Mouse (Mus musculus) midbrain, embryonic 14.5 days (tissue): ENCODE results near the gene Gpr39. TPM values are rescaled to one million over a fixed set of nuclear protein-coding genes. Genes with fewer than 3 reads are reported as not detected.

ENCODE experiments used
- ATAC-seq: fragments of 200-750 bp; cut with Nextera tagmentation; 2 replicates; pipeline ENCODE4 v1.8.0; 2017; ENCODE audit warnings: moderate number of reproducible peaks, moderate library complexity; ENCODE audit not compliant: low FRiP score, low TSS enrichment
- DNase-seq: peaks from one replicate; pipeline ENCODE4 v3.0.0-alpha.2; 2015
- H3K27ac ChIP-seq: fragments of 300-500 bp; sonication (generic); replicated peaks from 2 replicates; pipeline ENCODE4 v1.5.1; 2014; ENCODE audit warnings: mild to moderate bottlenecking, low read depth, low read length, moderate library complexity
- H3K27me3 ChIP-seq: fragments of 300-500 bp; sonication (generic); 2 replicates; pipeline ENCODE4 v1.6.1; 2014; ENCODE audit warnings: low read length, control low read depth, mixed read lengths; ENCODE audit not compliant: control insufficient read depth, insufficient read depth
- H3K36me3 ChIP-seq: fragments of 300-500 bp; sonication (generic); 2 replicates; pipeline ENCODE4 v1.6.1; 2014; ENCODE audit warnings: low read length, control low read depth; ENCODE audit not compliant: control insufficient read depth, insufficient read depth
- H3K4me1 ChIP-seq: fragments of 300-500 bp; sonication (generic); 2 replicates; pipeline ENCODE4 v1.6.1; 2014; ENCODE audit warnings: mild to moderate bottlenecking, antibody characterized with exemption, low read length, control low read depth; ENCODE audit not compliant: control insufficient read depth, insufficient read depth
- H3K4me2 ChIP-seq: fragments of 300-500 bp; sonication (generic); 2 replicates; pipeline ENCODE4 v1.6.1; 2014; ENCODE audit warnings: mild to moderate bottlenecking, low read length, moderate library complexity
- H3K4me3 ChIP-seq: fragments of 300-500 bp; sonication (generic); replicated peaks from 2 replicates; pipeline ENCODE4 v1.5.1; 2014; ENCODE audit warnings: low read depth, low read length
- H3K9ac ChIP-seq: fragments of 300-500 bp; sonication (generic); replicated peaks from 2 replicates; pipeline ENCODE4 v1.6.1; 2014; ENCODE audit warnings: mild to moderate bottlenecking, low read length, moderate library complexity
- H3K9me3 ChIP-seq: fragments of 300-500 bp; sonication (generic); 2 replicates; pipeline ENCODE4 v1.6.1; 2016; ENCODE audit warnings: low read length, control low read depth, mixed read lengths; ENCODE audit not compliant: control insufficient read depth
- WGBS: fragments of 180-500 bp; shearing (Covaris S2); extraction: QIAGEN DNeasy Blood & Tissue Kit; methylation state at CpG from one replicate; pipeline ENCODE4 v1.1.7; 2014; 5-methylcytosine and 5-hydroxymethylcytosine counted together
- polyA plus RNA-seq: library from polyadenylated mRNA; unstranded; fragments of >200 nt; fragmentation: Nextera tagmentation; extraction: Ambion mirVana; gene quantifications from 2 replicates; pipeline ENCODE4 v1.2.1, GENCODE M21; 2014

The Gpr39 gene
- polyA plus RNA-seq, 1 experiment from 2014 or later = not detected

DNA sequence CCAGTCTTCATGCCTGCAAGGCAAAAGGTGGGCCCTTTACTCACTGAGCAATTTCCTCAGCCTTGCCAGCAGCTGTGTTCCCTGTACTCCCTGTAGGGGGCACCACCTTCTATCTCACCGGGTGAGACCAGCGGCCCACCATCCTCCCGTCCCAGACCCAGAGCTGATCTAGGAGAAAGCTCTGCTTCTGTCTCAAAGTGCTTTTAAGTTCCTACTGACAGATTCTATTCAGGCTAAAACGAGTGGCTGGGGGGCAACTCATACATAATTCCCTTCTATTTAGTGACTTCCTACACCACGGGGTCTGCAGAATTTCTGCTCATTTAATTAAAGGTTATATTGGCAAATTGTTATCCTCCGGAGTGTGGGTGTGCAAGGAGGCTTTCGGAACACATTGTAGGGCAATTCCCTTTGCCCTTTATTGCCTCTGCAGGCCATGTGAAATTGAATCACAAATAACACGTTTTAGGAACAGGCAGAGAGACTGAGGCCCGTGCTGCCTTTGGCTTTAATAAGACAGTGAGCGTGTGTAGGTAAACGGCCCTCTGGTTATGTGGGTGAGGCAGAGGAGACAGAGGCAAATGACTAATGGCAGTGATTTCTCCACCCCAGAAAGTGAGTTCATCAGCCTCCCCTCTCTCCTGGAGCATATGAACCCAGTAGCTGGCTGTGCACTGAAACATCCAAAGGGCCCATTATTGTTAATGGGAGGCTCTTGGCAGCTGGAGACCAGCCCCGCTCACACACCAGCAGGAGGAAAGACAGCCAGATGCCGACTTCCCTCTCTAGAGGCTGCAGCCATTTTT lies 53.1 kb downstream of the Gpr39 start:
- peak; percentile 37; the same call in 1 of the 2 replicates for ATAC-seq
- H3K36me3 ChIP-seq = no peaks in the 10 kb centered on the region
- WGBS = 37% methylated on average over 13 of the region's 13 CpGs

DNA sequence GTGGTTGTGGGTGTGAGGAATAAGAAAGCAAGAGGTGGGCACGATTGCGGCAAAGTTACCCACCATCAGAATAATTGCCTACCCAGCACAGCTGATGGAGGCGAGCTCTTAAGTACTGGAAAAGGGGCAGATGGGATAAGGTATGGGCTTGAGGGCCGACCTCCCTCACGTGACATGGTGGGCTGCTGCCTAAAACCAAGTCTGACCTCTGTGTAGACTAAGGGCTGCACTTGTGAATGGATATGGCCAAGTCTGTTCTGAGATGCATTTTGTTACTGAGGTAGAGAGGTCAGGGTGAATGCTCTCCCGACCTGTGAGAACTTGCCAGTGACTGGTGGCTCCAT lies 53.7 kb downstream of the Gpr39 start:
- no peak overlapping the region for H3K27ac ChIP-seq
- no peak overlapping the region for H3K9ac ChIP-seq
- no peaks in the 10 kb centered on the region for H3K9me3 ChIP-seq
- 90% methylated on average over 6 of the region's 6 CpGs for WGBS
- DNase-seq (no peak), ATAC-seq (no peak)
- no peaks in the 10 kb centered on the region for H3K36me3 ChIP-seq
- H3K27me3 ChIP-seq = no peaks in the 10 kb centered on the region
- H3K4me3 ChIP-seq = no peak overlapping the region
- H3K4me2 ChIP-seq = no peak overlapping the region
- 0 out of 2 replicates have a peak, but pooled peaks cover 4% of the 10 kb centered on the region for H3K4me1 ChIP-seq

More for the DNA sequence above, 53.1 kb downstream of the Gpr39 start:
- Histone ChIP-seq H3K4me2 (no peak overlapping the region), H3K9ac (no peak overlapping the region), H3K27me3 (no peaks in the 10 kb centered on the region), H3K9me3 (no peaks in the 10 kb centered on the region), H3K27ac (no peak overlapping the region; the same call in 1 of the 2 replicates), H3K4me3 (no peak overlapping the region), H3K4me1 (0 out of 2 replicates have a peak, but pooled peaks cover 4% of the 10 kb centered on the region)
- DNase-seq = peak; percentile 67

DNA sequence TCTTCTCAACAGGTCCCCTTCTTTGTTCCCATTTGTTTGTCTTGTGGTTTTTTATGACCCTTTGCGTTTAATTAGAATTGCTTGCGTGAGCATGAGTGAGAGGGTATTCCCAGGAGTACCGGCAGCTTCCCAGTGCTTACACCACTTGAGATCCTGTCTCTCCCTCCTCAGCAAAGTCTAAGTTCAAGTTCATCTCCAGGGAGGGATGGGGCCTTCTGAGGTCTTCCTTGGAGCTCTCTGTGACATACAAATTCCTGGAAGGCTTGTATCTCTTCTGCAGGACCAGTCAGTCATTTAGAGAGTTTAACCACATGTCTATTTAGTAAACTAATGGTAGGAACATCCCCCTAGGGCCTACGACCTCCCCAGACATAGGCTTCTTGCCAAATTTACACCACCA lies 55.1 kb downstream of the Gpr39 start:
- H3K4me1 ChIP-seq = 0 out of 2 replicates have a peak, but pooled peaks cover 4% of the 10 kb centered on the region
- no peak overlapping the region for H3K27ac ChIP-seq
- H3K27me3 ChIP-seq = no peaks in the 10 kb centered on the region
- WGBS = 83% methylated on average over 4 of the region's 4 CpGs
- no peaks in the 10 kb centered on the region for H3K36me3 ChIP-seq
- ATAC-seq = no peak
- no peak for DNase-seq
- no peak overlapping the region for H3K4me2 ChIP-seq
- H3K9me3 ChIP-seq = no peaks in the 10 kb centered on the region
- no peak overlapping the region for H3K9ac ChIP-seq
- no peak overlapping the region for H3K4me3 ChIP-seq

DNA sequence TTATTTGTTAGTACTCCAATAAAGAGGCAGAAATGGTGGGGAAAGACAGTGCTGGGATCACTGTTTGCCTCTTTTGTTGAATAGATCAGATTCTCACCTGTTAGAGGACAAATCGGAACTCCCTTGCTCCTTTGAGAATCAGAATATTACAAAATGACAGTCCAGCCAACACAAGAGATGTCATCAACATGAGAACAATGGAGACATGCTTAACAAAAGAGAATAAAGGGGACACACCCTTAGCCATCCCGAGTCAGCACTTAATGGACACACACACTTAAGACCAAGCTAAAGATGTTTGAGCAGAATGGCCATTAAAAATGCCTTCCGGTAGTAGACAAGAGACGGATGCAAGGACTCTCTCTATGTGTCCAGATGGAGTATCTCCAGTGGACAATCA lies 68.0 kb downstream of the Gpr39 start:
- WGBS = 89% methylated on average over 4 of the region's 4 CpGs
- no peak for ATAC-seq
- no peak for DNase-seq

DNA sequence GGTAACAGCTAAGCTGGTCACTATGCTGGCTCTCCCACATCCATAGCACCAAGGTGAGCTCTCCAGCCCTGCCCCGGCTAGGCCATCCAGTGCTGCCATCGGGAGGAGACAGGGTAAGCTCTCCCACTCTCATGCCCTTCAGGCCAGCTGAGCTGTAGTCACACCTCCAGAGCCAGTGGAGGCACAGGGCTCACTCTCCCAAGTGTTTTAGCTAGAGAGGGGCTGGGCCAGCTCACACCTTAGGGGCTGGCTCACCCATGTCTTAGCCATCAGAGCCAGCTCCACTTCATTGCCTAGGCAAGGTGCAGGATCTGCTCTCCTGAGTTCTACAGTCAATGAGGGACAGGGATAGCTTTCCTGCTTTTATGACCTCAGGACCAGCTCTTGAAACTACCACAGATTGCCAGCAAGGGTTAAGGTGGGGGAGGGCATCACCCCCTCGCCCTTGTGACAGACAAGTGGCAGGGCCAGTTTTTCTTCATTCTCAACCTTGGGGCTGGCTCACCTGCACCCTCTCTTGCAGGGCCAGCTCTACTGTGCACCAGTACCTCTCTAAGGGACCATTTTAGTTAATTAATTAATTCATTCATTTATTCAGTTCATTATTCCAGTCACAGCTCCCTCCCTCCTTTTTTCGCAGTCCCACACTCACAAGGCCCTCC lies 78.7 kb downstream of the Gpr39 start:
- Histone ChIP-seq H3K4me2 (no peak overlapping the region), H3K27me3 (no peaks in the 10 kb centered on the region), H3K4me3 (no peak overlapping the region), H3K9me3 (no peaks in the 10 kb centered on the region), H3K27ac (no peak overlapping the region), H3K9ac (no peak overlapping the region), H3K36me3 (no peaks in the 10 kb centered on the region), H3K4me1 (no peaks in the 10 kb centered on the region)
- ATAC-seq = no peak
- WGBS = 92% methylated on average over 4 of the region's 4 CpGs
- DNase-seq = no peak

More for the DNA sequence above, 68.0 kb downstream of the Gpr39 start:
- H3K9ac ChIP-seq = no peak overlapping the region
- no peaks in the 10 kb centered on the region for H3K4me1 ChIP-seq
- H3K36me3 ChIP-seq = no peaks in the 10 kb centered on the region
- H3K27ac ChIP-seq = no peak overlapping the region
- H3K4me2 ChIP-seq = no peak overlapping the region
- no peaks in the 10 kb centered on the region for H3K27me3 ChIP-seq
- H3K9me3 ChIP-seq = no peaks in the 10 kb centered on the region
- no peak overlapping the region for H3K4me3 ChIP-seq

DNA sequence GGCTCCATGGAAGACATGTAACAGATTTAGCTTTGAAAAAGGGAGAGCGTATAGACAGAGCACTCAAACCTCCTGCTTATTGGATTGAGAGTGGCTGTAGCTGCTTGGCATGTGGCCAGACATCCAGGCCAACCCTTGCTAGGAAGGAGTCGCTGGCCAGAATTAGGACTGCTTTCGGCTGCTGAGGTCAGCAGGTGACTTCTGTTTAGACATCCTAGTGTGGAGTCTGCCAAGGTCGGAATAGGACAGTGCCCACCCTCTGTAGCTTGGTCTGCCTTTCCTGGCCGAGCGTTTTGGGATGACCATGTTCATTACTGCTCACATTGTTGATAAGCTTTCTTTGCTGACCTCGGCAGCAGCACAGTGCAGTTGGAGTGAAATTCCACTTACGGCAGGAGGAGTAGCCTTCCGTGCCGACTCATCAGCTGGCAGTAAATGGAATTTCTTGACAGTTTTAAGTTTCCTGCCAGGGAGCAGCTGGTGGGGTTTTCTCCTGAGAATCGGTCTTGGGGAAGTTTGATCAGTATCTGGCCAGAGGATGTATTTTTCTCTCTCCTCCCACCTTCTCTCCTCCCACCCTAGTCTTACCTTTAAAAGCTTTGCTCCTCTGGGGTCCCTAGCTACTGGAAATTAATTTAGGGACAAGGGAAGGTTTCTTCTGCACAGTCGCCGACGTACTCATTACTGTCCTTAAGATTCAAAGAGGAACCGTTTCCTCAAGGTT lies 83.3 kb downstream of the Gpr39 start:
- no peaks in the 10 kb centered on the region for H3K4me1 ChIP-seq
- H3K27me3 ChIP-seq = no peaks in the 10 kb centered on the region
- H3K4me3 ChIP-seq = no peak overlapping the region
- peak; percentile 11; the same call in 1 of the 2 replicates for ATAC-seq
- 76% methylated on average over 15 of the region's 15 CpGs for WGBS
- H3K9me3 ChIP-seq = no peaks in the 10 kb centered on the region
- no peak overlapping the region for H3K9ac ChIP-seq
- H3K27ac ChIP-seq = no peak overlapping the region
- H3K36me3 ChIP-seq = no peaks in the 10 kb centered on the region
- H3K4me2 ChIP-seq = no peak overlapping the region
- DNase-seq = peak; percentile 35

DNA sequence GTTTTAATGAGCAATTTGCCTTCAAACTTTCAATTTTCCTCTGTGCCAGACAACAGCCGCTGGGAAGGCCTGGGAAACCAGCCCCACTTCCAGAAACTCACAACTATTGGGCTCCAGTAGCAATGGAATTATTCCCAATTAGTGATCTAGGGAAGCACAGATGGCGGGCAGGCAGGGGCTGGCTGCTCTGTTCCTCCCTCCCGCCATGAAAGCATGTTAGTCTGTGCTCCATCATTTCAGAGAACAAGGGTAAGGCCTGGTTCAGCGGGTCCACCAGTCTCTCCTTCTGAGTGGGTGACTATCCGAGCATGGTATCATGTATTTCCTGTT lies 83.9 kb downstream of the Gpr39 start:
- no peak overlapping the region for H3K27ac ChIP-seq
- no peaks in the 10 kb centered on the region for H3K4me1 ChIP-seq
- H3K27me3 ChIP-seq = no peaks in the 10 kb centered on the region
- no peak overlapping the region for H3K4me3 ChIP-seq
- no peak overlapping the region for H3K9ac ChIP-seq
- no peak for DNase-seq
- no peaks in the 10 kb centered on the region for H3K36me3 ChIP-seq
- no peak for ATAC-seq
- WGBS = 73% methylated on average over 5 of the region's 5 CpGs
- no peak overlapping the region for H3K4me2 ChIP-seq
- H3K9me3 ChIP-seq = no peaks in the 10 kb centered on the region

DNA sequence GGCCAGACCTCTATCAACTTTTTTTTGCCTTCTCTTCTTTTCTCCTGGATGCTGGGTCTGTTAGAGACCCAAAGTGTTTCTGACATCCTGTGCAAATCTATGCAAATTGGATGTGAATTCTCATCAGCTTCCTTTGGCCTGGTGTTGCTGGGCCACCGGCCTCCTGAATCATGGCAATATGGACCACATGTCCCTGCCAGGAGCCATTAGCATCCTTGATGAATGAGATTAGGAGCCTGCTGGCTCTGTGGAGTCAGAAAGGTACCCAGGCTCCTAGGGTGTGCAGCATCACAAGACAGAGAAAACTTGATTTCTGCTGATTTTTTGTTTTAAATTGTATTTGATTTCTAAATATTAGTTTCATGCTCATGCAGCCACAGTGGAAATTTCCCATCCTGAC lies 85.3 kb downstream of the Gpr39 start:
- H3K36me3 ChIP-seq = no peaks in the 10 kb centered on the region
- H3K27me3 ChIP-seq = no peaks in the 10 kb centered on the region
- no peaks in the 10 kb centered on the region for H3K4me1 ChIP-seq
- H3K9me3 ChIP-seq = no peaks in the 10 kb centered on the region
- no peak overlapping the region for H3K27ac ChIP-seq
- ATAC-seq = no peak
- DNase-seq = peak; percentile 14
- H3K9ac ChIP-seq = no peak overlapping the region
- no peak overlapping the region for H3K4me3 ChIP-seq
- 44% methylated on average over 1 of the region's 1 CpGs for WGBS
- H3K4me2 ChIP-seq = no peak overlapping the region
